Mouse (Mus musculus) G1E (cell line): ENCODE measurements at regions not wholly inside any gene's neighbourhood (a gene's known extent, or its start where the extent isn't known, plus 50 kb on each side); places are given as distances from the start of the nearest gene placed in this dataset.

Experiments
- CTCF ChIP-seq: IDR thresholded peaks from 2 replicates; pipeline ENCODE4 v1.5.1; 2012; ENCODE audit warnings: low read depth, low read length, inconsistent platforms, mixed read lengths
- GATA1 ChIP-seq: IDR thresholded peaks from 2 replicates; pipeline ENCODE4 v1.6.1; 2012; ENCODE audit warnings: borderline replicate concordance, low read length, inconsistent platforms, mixed read lengths
- GATA2 ChIP-seq: IDR thresholded peaks from 2 replicates; pipeline ENCODE4 v1.6.1; 2012; ENCODE audit warnings: low read depth, low read length, inconsistent platforms, borderline replicate concordance

DNA sequence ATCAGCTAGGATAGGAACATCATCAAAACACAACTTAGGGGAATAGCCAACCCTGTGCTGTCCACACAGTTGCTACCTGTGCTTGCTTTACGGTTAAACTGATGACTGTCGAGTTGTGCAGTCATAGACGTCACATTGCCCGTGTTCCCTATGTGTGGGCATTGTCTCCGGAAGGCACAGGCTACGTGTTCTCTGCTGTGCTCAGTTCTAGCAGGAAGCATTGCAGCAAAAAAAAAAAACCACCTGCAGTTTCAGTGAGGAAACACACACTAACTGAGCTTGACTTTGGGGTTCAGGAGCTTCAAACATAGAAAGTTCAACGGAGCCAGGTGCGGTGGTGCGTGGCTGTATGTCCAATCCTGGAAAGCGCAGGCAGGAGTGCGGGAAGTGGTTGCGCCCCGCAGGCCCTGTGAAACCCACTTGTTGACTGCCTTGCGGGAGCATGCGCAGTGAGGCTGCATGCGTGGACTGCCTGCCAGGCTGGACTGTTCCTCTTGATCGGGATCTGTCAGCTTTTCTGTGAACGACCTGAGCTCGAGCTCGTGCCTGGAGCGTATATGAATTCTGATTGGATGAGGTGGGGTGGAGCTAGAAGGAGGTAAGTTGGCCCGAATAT is 190.2 kb upstream of the Krr1 start:
- TF ChIP-seq GATA2 (no peak), CTCF (no peak), GATA1 (no peak)
